Mouse (Mus musculus) spleen, adult 18-20 months (tissue): ENCODE measurements around the gene Bcas3.
"Not testable (repeated sequence)": the region's sequence is repeated elsewhere in the genome, so short reads cannot be mapped to it uniquely, and the experiment has no call there.

ENCODE experiments used
- DNase-seq, 2 experiments: peaks; one replicate each; pipeline ENCODE4 v3.0.0; 2022; ENCODE audit warnings: mixed read lengths in 2 of 2

The Bcas3 gene

DNA sequence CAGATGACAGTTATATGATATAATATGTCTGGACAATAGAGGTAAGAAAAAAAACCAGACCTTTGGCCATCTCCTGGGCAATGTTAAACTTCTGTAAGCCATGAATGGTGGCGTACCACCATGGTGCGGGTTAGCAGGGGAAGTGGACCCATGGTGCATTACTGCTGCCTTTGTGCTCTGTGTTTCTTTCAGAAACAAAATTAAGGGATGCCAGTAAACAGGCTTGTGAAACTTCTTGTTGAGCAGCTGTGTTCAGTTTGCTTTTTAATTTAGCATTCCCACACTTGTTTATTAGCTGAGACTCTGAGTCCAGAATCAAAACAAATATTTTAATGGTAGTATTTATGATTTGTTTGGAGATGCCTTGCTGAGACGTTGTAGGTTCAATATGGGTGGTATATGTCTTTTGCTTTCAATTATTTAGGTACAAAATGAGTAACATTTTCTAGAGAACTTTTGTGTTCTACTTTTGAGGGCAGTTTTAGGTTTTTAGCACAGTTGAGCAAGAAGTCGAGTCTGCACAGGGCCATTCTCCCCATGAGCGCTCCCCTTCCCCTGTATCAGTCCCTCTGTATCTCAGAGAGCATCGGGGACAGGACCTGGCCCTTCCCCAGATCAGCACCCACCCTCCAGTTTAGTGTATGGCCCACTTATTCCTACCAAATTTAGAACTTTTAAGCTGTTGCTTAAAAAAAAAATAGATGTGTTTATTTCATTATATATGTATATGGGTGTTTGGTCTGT lies 132.4 kb downstream of the Bcas3 start:
- no peak for DNase-seq

DNA sequence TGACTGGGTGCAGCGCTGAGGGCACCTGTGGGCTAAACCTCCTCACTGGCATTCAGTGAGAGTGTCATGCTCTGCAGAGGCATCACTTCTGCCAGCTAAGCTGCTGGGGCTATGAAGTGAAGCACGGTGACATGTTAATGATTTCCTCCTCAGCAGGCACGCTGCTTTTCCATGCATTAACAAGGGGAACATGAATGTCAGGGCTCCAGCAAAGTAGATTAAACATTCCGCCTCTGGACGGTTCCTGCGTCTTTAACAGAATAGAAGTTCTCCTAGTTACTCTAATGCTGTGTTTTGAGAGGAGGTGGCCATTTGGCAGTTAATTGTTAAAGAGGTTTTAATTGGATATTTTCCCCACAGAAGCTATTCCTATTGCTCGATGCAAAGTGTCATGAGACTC lies 134.5 kb downstream of the Bcas3 start:
- DNase-seq: no peak

DNA sequence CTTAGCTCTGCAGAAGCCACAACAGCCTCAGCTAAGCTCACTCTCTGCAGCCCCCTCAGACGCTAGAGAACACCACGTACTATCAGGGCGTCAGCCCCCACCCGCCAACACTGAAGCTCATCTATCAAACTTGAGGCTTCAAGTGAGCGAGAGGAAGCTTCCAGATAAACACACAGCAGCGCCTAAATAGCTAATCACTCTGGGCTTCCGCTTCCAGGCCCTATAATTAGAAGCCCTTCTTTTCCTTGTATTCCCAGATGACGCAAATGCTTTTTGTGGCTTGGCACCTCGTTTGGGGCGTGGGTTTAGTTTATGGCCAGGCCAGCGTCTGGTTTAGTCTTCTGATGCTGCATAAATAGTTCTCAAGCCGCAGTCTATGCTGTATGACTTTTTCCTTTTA lies 139.3 kb downstream of the Bcas3 start:
- DNase-seq: no peak

DNA sequence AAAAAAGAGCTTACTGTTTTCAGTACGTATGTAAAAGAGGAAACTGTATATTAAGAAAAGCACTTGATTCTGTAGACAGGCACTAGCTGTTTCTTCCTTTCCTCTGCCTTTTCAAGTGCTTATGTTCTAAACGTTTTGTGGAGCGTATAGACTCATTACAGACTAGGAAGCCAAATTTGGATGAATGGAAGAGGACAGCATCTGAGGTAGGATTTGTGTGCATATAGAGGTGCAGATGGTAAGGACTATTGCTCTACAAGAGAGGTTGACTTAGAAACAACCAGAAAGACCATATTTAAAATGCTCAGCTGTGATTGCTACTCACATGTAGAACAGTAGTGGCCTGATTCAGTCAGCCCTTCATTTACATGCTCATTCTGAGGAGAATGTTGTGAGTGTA lies 139.7 kb downstream of the Bcas3 start:
- DNase-seq: no peak

DNA sequence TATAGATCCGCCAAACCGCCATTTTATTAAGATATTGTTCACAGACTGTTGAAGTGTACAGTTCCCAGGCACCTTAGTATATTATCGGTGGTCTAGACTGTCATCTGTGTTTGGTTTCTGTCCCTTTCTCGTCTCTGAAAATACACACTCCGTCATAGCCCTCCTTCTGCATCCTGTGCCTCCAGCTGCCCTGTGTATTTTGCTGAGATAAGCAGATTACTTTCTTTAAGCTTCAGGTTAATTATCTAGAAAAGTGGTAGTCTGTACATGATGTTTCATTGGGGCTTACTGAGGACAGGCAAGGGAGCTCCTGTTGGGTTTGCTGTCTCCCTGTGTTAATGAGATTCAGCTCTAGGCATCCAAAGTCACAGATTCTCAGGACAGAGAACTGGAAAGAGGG lies 146.6 kb downstream of the Bcas3 start:
- DNase-seq: no peak

DNA sequence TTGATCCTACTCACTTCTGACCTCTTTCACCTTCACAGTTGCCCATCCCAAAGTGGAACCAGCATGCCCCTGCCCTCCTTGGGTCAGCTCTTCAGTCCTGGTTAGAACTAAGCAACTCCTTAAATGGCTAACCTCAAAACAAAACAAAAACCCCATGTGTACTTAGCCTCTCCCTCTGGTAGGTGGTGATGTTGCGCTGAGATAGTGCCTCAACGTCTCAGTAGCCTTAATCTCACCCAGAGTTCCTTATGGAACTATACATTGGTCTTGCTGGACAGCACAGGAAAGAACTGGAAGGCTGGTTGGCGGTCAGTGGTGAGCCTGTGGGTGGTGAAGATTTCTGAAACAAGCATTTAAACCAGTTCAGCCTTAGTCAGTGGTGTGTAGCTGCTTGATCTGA lies 149.1 kb downstream of the Bcas3 start:
- DNase-seq: no peak

DNA sequence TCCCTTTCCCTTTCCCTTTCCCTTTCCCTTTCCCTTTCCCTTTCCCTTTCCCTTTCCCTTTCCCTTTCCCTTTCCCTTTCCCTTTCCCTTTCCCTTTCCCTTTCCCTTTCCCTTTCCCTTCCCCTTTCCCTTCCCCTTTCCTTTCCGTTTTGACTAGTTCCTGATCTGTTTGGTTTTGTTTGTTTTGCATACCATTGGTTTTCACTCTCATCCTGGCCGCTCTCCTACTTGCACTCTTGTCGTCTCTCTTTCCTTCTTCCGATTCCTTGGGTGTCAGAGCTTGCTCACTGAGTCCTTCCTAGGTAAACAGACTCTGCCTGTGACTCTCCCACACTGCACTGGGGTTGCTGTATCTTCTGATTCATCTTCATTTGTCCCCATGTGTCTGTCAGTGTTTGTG lies 151.8 kb downstream of the Bcas3 start:
- not testable (repeated sequence) for DNase-seq

DNA sequence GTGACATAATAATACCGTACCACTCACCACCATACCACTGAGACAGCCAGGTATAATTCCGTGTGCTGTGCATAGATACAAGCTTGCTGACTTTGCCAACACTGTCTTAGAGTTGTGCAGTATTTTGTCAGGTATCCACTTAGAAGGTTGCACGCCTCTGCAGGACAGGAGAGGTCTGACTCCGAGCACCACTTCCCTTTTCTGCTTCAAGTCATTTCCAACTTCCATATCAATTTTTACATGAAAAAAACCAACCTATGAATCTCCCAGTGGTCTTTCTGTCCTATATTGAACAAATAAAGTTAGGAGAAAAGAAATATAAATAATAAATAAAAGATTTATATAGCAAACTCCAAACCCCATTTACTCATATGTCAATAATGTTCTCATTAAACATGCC lies 152.8 kb downstream of the Bcas3 start:
- no peak for DNase-seq

DNA sequence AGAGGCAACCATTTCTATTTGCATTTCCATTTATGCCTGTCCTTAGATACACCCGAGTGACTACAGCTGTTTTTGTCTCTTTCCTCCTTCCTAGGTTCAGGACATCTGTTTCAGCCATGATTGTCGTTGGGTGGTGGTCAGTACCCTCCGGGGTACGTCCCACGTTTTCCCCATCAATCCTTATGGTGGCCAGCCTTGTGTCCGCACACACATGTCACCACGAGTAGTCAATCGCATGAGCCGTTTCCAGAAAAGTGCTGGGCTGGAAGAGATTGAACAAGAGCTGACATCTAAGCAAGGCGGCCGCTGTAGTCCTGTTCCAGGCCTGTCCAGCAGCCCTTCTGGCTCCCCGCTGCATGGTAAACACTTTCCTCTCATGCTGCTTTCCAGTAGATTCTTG lies 156.4 kb downstream of the Bcas3 start:
- DNase-seq: no peak

DNA sequence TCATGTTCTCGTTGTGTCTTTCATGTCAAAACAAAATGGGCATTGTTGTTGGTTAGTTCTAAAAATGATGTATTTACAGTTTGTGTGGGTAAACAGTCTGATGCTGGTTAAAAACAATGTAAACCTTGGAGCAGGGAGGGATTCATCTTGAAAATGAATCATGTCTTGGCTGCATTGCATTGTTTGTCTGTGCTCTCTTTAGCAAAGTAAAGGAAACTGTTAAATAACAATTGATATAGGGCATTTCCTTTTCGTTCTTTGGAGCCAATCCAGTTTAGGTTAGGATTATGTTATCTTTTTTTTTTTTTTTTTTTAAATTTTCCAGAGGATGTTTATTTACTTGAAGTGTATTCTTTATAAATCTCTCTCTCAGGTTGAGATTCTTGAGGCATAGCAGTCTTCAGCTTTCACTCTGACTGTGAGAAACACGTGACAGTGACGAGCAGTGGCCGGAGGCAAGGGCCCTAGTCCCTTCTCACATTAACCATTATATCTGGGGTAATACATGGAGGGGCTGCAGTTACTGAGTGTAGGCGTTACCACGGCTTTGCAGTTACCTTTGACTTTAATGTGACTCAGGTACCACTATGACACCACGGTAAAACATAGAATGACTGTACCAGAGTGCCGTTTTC lies 158.4 kb downstream of the Bcas3 start:
- DNase-seq: no peak

DNA sequence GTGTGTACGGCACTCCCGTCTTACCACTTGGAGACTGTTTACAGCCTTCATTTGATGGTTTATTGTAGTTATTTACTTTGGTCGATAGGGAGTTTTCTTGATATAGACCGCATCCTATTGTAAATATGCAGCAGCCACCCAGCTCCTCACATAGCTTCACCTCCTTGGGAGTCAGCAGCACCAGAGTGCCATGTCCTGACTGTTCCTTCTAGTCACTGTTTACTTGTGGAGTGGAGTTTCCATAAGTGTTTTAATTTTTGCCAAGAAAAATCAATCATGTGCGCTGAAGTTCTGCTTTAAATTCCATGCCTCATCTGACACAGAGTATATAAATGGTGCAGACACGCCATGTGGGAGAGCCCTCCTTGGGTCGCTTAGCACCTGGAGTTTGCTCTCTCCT lies 163.8 kb downstream of the Bcas3 start:
- DNase-seq: no peak

DNA sequence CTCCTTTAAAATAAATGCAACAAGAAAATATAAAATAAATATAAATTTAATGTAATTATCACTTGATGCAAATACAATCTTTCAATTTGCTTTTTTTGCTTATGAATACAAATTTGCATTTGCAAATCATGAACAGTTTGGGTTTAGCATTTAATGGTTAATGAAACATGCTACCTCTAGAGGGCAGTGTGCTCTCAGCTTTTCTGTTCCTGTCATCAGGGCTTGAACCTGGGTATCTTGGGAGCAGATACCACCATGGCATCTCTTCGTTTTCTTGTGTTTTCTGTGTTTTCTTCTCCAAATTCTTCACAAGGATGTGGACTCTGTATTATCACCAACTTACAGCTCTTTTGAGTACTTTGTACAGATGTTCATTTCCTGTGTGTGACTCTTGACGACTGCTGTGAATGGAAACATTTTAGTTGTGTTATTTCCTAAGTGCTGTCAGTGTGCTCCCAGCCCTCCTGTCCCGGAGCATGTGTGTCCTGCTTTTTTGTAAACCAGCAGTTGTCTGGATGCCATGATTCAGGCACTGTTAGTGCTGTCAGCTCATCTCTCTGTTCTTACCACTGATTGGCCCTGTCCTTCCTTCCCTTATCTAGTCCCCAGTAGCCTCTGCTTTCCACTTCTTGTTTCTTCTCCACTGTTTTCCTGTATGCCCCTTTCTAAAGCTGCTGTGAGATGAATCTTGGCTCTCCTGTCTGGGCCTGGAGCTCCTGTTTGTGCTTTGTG lies 165.2 kb downstream of the Bcas3 start:
- no peak for DNase-seq

DNA sequence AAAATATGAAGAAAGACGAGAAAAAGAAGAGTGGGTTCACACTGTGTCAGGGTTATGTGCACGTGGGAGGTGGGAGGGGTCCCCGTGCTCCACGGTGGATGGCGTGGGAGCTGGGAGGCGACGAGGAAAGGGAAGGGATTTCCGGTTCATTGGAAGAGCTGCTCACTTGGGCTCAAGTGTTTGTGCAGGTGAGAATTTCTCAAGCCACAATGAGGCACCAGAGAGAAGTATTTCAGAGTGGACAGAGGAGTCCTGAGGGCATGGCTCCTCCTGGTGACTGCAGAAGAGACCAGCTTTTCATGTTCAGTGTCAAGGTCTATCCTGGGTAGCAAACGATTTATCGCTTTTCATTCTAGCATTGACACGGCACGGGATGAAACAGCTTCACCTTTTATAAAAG lies 167.3 kb downstream of the Bcas3 start:
- no peak for DNase-seq

DNA sequence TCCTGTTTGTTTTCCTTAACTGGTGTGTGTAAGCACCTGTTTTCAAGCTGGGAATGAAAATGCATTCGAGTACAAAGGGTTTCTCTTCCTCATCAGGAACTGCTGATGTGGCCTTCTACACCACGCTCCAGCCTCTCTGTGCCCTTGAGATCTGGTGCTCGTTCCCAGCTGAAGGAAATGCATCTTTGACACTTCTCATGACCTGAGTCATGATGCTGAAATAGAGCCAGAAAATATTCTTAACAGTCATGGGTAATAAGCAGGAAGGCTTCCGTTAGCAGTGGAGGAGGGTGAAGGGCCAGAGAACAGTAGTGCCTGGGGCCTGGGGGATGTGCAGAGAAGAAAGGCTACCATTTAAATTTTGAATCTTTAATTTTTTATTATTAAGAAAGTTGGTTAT lies 168.0 kb downstream of the Bcas3 start:
- DNase-seq: no peak

DNA sequence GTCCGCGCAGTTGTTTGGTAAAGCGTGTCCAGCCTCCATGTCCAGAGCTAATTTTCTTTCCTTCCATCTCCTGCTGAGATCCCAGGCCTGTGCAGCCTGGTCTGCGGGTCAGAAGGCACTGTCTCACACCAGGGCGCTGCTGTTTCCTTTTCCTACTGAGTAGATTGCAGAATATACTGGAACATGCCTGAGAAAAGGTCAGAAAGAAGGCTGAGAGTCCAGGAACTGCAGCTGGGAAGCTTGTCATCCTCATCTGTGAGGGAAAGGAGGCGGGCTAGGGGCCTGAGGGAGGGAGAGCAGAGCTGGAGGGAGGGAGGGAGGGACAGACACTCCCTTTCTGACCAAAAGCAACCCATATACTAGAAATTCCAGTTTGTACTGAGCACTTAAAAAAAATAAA lies 170.7 kb downstream of the Bcas3 start:
- no peak for DNase-seq

DNA sequence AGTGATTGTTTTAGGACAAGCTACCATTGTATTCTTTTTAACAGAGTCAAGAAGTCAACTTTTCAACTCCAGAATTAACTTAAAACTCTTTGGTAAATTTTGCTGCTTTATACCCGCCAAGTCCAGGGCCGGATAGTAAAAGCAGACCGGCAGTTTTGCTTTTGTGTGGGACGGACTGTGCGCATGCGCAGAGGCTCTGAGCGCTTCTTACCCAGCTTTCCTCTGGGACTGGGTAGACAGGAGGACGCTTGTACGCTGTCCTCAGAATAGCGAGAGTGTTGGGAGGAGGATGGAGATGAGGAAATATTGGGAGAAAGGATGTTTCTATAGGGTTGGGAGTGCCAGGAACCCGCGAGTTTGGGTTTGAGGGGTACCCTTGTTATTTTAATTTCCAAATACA lies 171.2 kb downstream of the Bcas3 start:
- peak; percentile 24 to 43 for DNase-seq

DNA sequence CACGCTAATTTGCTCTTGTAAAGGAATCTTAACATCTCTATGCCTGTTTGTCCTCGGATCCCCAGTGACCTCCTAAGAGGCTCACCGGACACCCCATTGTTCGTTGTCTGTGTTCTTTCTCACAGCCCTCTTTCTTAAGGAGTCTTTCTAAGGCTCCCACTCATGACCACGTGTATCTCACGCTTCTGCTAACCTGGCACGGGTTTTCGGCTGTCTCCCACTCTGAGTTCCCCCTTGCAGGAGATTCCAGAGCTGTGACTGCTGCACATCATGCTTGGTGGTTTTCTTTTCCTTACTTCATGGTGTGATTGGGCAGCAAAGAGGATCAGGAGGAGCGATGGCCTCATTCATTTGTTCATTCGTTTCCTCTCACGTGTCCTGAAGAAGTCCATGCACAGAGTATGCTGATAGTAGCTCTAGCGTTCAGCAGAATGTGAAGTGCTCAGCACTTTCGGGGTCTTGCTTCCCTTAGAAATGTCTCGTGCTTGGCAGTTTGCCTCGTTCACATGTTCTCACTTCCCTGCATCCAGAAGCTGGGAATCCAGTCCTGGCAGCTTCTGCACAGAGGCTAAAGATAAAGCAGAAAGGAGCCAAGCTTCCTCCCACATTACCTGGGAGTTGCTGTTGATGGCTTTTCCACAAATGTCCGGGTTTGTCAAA lies 172.0 kb downstream of the Bcas3 start:
- no peak for DNase-seq

DNA sequence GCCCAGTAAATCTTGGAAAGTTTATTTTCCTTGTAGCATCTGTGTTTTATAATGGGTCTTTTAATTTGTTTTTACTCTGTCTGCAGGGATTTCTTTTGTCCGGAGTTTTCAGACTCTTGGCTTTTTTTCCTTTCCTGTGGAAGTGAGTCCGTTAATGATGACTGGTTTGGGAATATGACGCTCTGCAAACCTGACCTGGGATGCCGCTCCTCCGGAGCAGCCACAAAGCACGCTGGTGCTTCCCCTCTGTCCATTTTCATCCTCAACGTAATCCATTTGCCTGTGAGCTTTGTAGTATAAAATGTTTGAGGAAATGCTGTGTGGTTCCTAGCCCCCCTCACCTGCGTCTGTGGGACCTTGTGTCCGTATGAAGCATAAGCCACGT lies 172.5 kb downstream of the Bcas3 start:
- no peak for DNase-seq

DNA sequence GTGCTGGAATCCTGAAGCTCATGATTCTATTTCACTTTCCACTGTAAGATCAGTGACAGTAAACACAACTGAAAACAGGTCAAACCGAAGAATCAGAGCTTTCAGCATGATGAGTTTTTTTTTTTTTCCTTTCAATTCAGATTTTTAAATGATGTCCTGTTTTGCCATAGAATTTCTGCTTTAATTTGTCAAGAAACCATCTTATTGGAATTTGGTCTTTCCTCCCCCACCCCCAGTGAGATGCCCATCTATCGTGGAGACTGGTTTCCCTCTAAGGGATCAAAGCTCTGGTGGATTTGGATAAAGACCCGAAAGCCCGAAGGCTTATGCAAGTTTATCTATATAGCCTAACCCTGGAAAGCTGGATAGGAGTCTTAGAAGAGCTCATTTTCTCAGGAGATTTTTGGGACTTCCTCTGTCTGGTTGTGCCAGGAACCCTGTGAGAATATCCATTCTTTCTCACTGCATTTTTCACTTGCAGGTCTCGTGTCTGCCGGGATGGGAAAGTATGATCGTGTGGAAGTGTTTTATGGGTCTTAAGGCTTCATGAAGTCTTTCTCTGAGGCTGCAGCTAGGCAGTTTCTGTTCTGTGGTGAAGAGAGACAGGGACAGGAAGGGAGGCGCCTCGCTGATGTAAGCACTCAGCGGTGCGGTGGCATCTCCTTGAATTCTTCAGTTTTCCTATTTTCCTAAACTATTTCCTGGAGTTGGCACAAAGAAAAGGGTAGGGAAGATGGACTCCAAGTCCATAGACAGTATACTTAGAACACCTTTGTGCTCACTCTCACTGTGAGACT lies 173.2 kb downstream of the Bcas3 start:
- no peak for DNase-seq

DNA sequence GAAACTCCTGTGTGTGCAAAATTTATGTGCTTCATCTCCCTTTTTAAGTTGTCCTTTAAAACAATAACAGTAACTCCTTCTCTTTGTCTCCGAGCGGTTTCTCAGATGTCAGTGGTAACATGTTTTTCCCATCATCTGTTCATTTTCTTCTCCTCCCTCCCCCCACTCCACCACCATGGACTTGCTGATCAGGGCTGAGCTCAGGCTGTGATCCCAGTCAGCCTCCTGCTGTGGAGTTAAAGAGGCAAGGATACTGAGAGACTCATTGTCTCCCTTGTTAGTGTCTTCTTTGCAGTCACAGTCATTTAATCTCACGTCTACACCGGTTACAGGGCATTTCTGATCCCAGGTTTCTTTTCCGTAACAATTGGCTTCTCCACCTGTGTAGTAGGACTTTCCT lies 174.3 kb downstream of the Bcas3 start:
- DNase-seq: no peak

DNA sequence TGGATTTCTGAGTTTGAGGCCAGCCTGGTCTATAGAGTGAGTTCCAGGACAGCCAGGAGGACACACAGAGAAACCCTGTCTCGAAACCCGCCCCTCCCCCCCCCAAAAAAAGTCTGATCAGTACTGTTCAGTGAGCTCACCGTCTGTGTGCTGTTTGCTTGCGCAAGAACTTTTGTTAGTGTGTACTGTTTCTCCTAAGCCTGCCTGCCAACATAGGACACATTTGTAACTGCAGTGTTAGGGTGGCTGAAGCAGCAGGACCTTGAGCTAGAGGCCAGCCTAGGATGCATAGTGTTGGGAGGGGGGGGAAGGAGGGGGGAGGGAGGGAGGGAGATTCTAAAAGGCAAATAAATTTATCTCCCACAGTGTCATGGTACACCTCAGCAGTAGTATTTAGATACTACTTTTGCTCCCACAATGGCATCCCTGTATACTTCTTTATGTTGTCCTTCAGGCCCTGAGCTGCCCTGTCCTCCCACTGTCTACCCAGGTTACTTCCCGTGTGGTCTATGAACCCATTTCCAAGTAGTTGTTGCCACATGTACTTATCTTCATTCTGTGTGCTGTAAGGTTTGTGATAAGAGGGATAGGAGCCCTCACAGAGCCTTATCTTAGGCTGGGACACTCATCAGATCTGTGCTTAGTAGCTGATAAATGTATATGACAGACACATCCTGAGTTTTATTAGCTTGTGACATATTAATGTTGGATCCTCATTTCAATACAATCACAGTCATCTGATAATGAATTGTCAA lies 176.7 kb downstream of the Bcas3 start:
- DNase-seq: no peak

DNA sequence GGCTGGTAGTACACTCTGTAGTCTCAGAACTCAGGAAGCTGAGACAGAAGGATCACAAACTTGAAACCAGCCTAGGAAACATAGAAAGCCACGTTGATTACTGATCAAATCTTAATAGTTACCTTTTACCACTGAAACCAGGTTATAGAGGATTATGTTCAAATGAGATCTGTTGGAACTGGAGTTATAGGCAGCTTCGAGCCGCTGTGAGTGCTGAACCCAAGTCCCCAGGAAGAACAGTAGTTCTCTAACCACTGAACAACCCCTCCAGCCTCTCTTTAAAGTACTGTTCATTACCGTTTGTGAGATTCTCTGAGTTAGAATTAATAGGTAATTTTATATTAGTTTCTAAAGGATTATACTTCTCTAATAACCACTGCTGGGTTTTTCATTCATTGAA lies 188.0 kb downstream of the Bcas3 start:
- no peak for DNase-seq
